Mouse (Mus musculus): ENCODE data around the gene Atg13. TPM values are rescaled to one million over a fixed set of nuclear protein-coding genes. Genes with fewer than 3 reads are reported as not detected.
A peak's percentile ranks its signal among the peaks of the same experiment; 100 is the strongest.
"Not testable (repeated sequence)": the region's sequence is repeated elsewhere in the genome, so short reads cannot be mapped to it uniquely, and the experiment has no call there.

The Atg13 gene
- polyA plus RNA-seq, 1 experiment from 2014 or later = 32.8 TPM

GRCm38 (mm10) chr2:91725476-91725875 is 15.1 kb upstream of the Atg13 start:
- H3K9ac ChIP-seq (ENCODE audit: low read depth, low read length); H3K27ac ChIP-seq (ENCODE audit: low read depth, low read length); H3K4me2 ChIP-seq (ENCODE audit: low read length); ATAC-seq; H3K36me3 ChIP-seq (ENCODE audit: control insufficient read depth, insufficient read depth, low read length); H3K4me3 ChIP-seq (ENCODE audit: low read length); H3K27me3 ChIP-seq (replicated peaks; ENCODE audit: control insufficient read depth, insufficient read depth, low read length); H3K9me3 ChIP-seq (ENCODE audit: control insufficient read depth, low read length); H3K4me1 ChIP-seq (ENCODE audit: control insufficient read depth, insufficient read depth, low read depth, low read length): not testable (repeated sequence)
- WGBS = 60% methylated on average over 4 of the region's 4 CpGs

GRCm38 (mm10) chr2:91724716-91725115 is 14.3 kb upstream of the Atg13 start:
- Histone ChIP-seq H3K36me3 (ENCODE audit: control insufficient read depth, insufficient read depth, low read length) (peaks cover 3% of the 10 kb centered on the region; the same call in 1 of the 2 replicates), H3K4me2 (ENCODE audit: low read length) (no peak overlapping the region), H3K27ac (ENCODE audit: low read depth, low read length) (no peak overlapping the region), H3K4me1 (ENCODE audit: control insufficient read depth, insufficient read depth, low read depth, low read length) (no peaks in the 10 kb centered on the region), H3K4me3 (ENCODE audit: low read length) (no peak overlapping the region), H3K9me3 (ENCODE audit: control insufficient read depth, low read length) (no peaks in the 10 kb centered on the region), H3K27me3 (replicated peaks; ENCODE audit: control insufficient read depth, insufficient read depth, low read length) (no peaks in the 10 kb centered on the region; the same call in 1 of the 2 replicates), H3K9ac (ENCODE audit: low read depth, low read length) (no peak overlapping the region)
- 55% methylated on average over 2 of the region's 2 CpGs for WGBS
- ATAC-seq = no peak

GRCm38 (mm10) chr2:91723951-91724350 is 13.6 kb upstream of the Atg13 start:
- Histone ChIP-seq H3K9me3 (ENCODE audit: control insufficient read depth, low read length) (no peaks in the 10 kb centered on the region), H3K27ac (ENCODE audit: low read depth, low read length) (no peak overlapping the region), H3K4me1 (ENCODE audit: control insufficient read depth, insufficient read depth, low read depth, low read length) (no peaks in the 10 kb centered on the region), H3K9ac (ENCODE audit: low read depth, low read length) (no peak overlapping the region), H3K4me2 (ENCODE audit: low read length) (no peak overlapping the region), H3K27me3 (replicated peaks; ENCODE audit: control insufficient read depth, insufficient read depth, low read length) (no peaks in the 10 kb centered on the region; the same call in 1 of the 2 replicates), H3K36me3 (ENCODE audit: control insufficient read depth, insufficient read depth, low read length) (peaks cover 3% of the 10 kb centered on the region; the same call in 1 of the 2 replicates), H3K4me3 (ENCODE audit: low read length) (no peak overlapping the region)
- ATAC-seq = no peak

- ATAC-seq = no peak
- no peaks in the 10 kb centered on the region for H3K9me3 ChIP-seq (ENCODE audit: control insufficient read depth, low read length)
- no peaks in the 10 kb centered on the region; the same call in 1 of the 2 replicates for H3K27me3 ChIP-seq (replicated peaks; ENCODE audit: control insufficient read depth, insufficient read depth, low read length)
- no peak overlapping the region for H3K9ac ChIP-seq (ENCODE audit: low read depth, low read length)
- no peak overlapping the region for H3K4me3 ChIP-seq (ENCODE audit: low read length)
- no peaks in the 10 kb centered on the region for H3K4me1 ChIP-seq (ENCODE audit: control insufficient read depth, insufficient read depth, low read depth, low read length)
- no peak overlapping the region for H3K27ac ChIP-seq (ENCODE audit: low read depth, low read length)
- 76% methylated on average over 4 of the region's 4 CpGs for WGBS
- peaks cover 3% of the 10 kb centered on the region; the same call in 1 of the 2 replicates for H3K36me3 ChIP-seq (ENCODE audit: control insufficient read depth, insufficient read depth, low read length)
- no peak overlapping the region for H3K4me2 ChIP-seq (ENCODE audit: low read length)
These were observed 13.0 kb upstream of the Atg13 start for GRCm38 (mm10) chr2:91723382-91723781.

GRCm38 (mm10) chr2:91718276-91718675 is 7.9 kb upstream of the Atg13 start:
- Histone ChIP-seq H3K4me2 (ENCODE audit: low read length) (no peak overlapping the region), H3K4me3 (ENCODE audit: low read length) (no peak overlapping the region), H3K4me1 (ENCODE audit: control insufficient read depth, insufficient read depth, low read depth, low read length) (no peaks in the 10 kb centered on the region), H3K9me3 (ENCODE audit: control insufficient read depth, low read length) (no peaks in the 10 kb centered on the region), H3K9ac (ENCODE audit: low read depth, low read length) (no peak overlapping the region), H3K27me3 (replicated peaks; ENCODE audit: control insufficient read depth, insufficient read depth, low read length) (no peaks in the 10 kb centered on the region), H3K36me3 (ENCODE audit: control insufficient read depth, insufficient read depth, low read length) (peaks cover 3% of the 10 kb centered on the region; the same call in 1 of the 2 replicates), H3K27ac (ENCODE audit: low read depth, low read length) (no peak overlapping the region)
- 88% methylated on average over 6 of the region's 6 CpGs for WGBS
- ATAC-seq = no peak

- ATAC-seq = no peak
These were observed 4.5 kb upstream of the Atg13 start for GRCm38 (mm10) chr2:91714921-91715320.

GRCm38 (mm10) chr2:91711256-91711925 is 1.0 kb upstream of the Atg13 start:
- Histone ChIP-seq H3K36me3 (ENCODE audit: control insufficient read depth, insufficient read depth, low read length) (no peaks in the 10 kb centered on the region), H3K4me1 (ENCODE audit: control insufficient read depth, insufficient read depth, low read depth, low read length) (peaks cover 16% of the 10 kb centered on the region), H3K4me2 (ENCODE audit: low read length) (peak overlapping the region; percentile 85), H3K27me3 (replicated peaks; ENCODE audit: control insufficient read depth, insufficient read depth, low read length) (no peaks in the 10 kb centered on the region), H3K4me3 (ENCODE audit: low read length) (peak overlapping the region; percentile 69), H3K9me3 (ENCODE audit: control insufficient read depth, low read length) (no peaks in the 10 kb centered on the region), H3K27ac (ENCODE audit: low read depth, low read length) (peak overlapping the region; percentile 81), H3K9ac (ENCODE audit: low read depth, low read length) (peak overlapping the region; percentile 68)
- 6% methylated on average over 8 of the region's 8 CpGs for WGBS
- ATAC-seq = no peak

More at GRCm38 (mm10) chr2:91714921-91715320, 4.5 kb upstream of the Atg13 start:
- Histone ChIP-seq H3K9me3 (ENCODE audit: control insufficient read depth, low read length) (no peaks in the 10 kb centered on the region), H3K27ac (ENCODE audit: low read depth, low read length) (no peak overlapping the region), H3K4me2 (ENCODE audit: low read length) (no peak overlapping the region), H3K9ac (ENCODE audit: low read depth, low read length) (no peak overlapping the region), H3K36me3 (ENCODE audit: control insufficient read depth, insufficient read depth, low read length) (no peaks in the 10 kb centered on the region; the same call in 1 of the 2 replicates), H3K27me3 (replicated peaks; ENCODE audit: control insufficient read depth, insufficient read depth, low read length) (no peaks in the 10 kb centered on the region), H3K4me1 (ENCODE audit: control insufficient read depth, insufficient read depth, low read depth, low read length) (peaks cover 10% of the 10 kb centered on the region), H3K4me3 (ENCODE audit: low read length) (no peak overlapping the region)
- whole genome bisulfite sequencing = 93% methylated on average over 1 of the region's 1 CpGs

- Histone ChIP-seq H3K36me3 (ENCODE audit: control insufficient read depth, insufficient read depth, low read length) (no peaks in the 10 kb centered on the region), H3K4me3 (ENCODE audit: low read length) (no peak overlapping the region), H3K4me1 (ENCODE audit: control insufficient read depth, insufficient read depth, low read depth, low read length) (peaks cover 16% of the 10 kb centered on the region), H3K27me3 (replicated peaks; ENCODE audit: control insufficient read depth, insufficient read depth, low read length) (no peaks in the 10 kb centered on the region), H3K9ac (ENCODE audit: low read depth, low read length) (no peak overlapping the region), H3K4me2 (ENCODE audit: low read length) (no peak overlapping the region), H3K9me3 (ENCODE audit: control insufficient read depth, low read length) (no peaks in the 10 kb centered on the region), H3K27ac (ENCODE audit: low read depth, low read length) (no peak overlapping the region)
- ATAC-seq = no peak
- 97% methylated on average over 6 of the region's 6 CpGs for WGBS
These were observed 2.0 kb downstream of the Atg13 start for GRCm38 (mm10) chr2:91708361-91708760.

- Histone ChIP-seq H3K4me1 (ENCODE audit: control insufficient read depth, insufficient read depth, low read depth, low read length) (peaks cover 9% of the 10 kb centered on the region), H3K36me3 (ENCODE audit: control insufficient read depth, insufficient read depth, low read length) (no peaks in the 10 kb centered on the region), H3K9me3 (ENCODE audit: control insufficient read depth, low read length) (no peaks in the 10 kb centered on the region), H3K27me3 (replicated peaks; ENCODE audit: control insufficient read depth, insufficient read depth, low read length) (no peaks in the 10 kb centered on the region), H3K4me2 (ENCODE audit: low read length) (no peak overlapping the region), H3K9ac (ENCODE audit: low read depth, low read length) (no peak overlapping the region), H3K4me3 (ENCODE audit: low read length) (no peak overlapping the region), H3K27ac (ENCODE audit: low read depth, low read length) (no peak overlapping the region)
- ATAC-seq = no peak
These were observed 3.9 kb downstream of the Atg13 start for GRCm38 (mm10) chr2:91706456-91706855.

All from hindbrain, embryonic 16.5 days (tissue).